Mouse (Mus musculus) gastrocnemius, postnatal 36 days (tissue): Measurements from ENCODE around the gene Cryzl2. TPM values are rescaled to one million over a fixed set of nuclear protein-coding genes. Genes with fewer than 3 reads are reported as not detected.

Experiments
- DNase-seq, 2 experiments: peaks; one replicate each; pipeline ENCODE4 v3.0.0; 2022
- intact Hi-C: fragments of 180-260 bp; cut with DNase I; formaldehyde crosslinking; loops from one replicate; pipeline ENCODE4 v1.15.1; 2025
- total RNA-seq, 2 experiments: library from RNA; stranded (reverse); gene quantifications; 2 replicates each; pipeline ENCODE4 v1.2.3; 2021

Gene Cryzl2
- total RNA-seq, 2 experiments from 2014 or later, result 0.20 to 0.57 TPM

- no peak for DNase-seq
- intact Hi-C loops, result no loop called here
These were observed 18.3 kb upstream of the Cryzl2 start for GRCm38 (mm10) chr1:157439973-157440641.

GRCm38 (mm10) chr1:157443026-157443722 is 15.2 kb upstream of the Cryzl2 start:
- peak in 1 of 2 experiments; percentile 38 for DNase-seq
- intact Hi-C loops, result no loop called here

- DNase-seq, result no peak
- intact Hi-C loops, result no loop called here
These were observed 14.4 kb upstream of the Cryzl2 start for GRCm38 (mm10) chr1:157443723-157444561.

GRCm38 (mm10) chr1:157444632-157445300 is 13.6 kb upstream of the Cryzl2 start:
- intact Hi-C loops, result loop anchor here (5.0 kb wide), 2 partner anchors 32 to 147 kb away; partner anchors contain the start of gene Rasal2
- DNase-seq, result no peak

GRCm38 (mm10) chr1:157445398-157445910 is 12.9 kb upstream of the Cryzl2 start:
- no peak for DNase-seq

GRCm38 (mm10) chr1:157446325-157446724 is 12.1 kb upstream of the Cryzl2 start:
- intact Hi-C loops, result loop anchor here (5.0 kb wide), 2 partner anchors 34 to 149 kb away; partner anchors contain the start of gene Rasal2
- DNase-seq, result peak; percentile 55 to 60

More at GRCm38 (mm10) chr1:157445398-157445910, 12.9 kb upstream of the Cryzl2 start:
- intact Hi-C loops, result loop anchor here (5.0 kb wide), 2 partner anchors 33 to 148 kb away; partner anchors contain the start of gene Rasal2

- intact Hi-C loops, result loop anchor here (5.0 kb wide), 2 partner anchors 35 to 150 kb away; partner anchors contain the start of gene Rasal2
- DNase-seq, result no peak
These were observed 11.2 kb upstream of the Cryzl2 start for GRCm38 (mm10) chr1:157447142-157447541.

GRCm38 (mm10) chr1:157448164-157448804 is 10.1 kb upstream of the Cryzl2 start:
- DNase-seq, result no peak
- intact Hi-C loops, result loop anchor here (5.0 kb wide), 2 partner anchors 36 to 151 kb away; partner anchors contain the start of gene Rasal2

- intact Hi-C loops, result loop anchor here (5.0 kb wide), 2 partner anchors 36 to 151 kb away; partner anchors contain the start of gene Rasal2
- no peak for DNase-seq
These were observed 9.6 kb upstream of the Cryzl2 start for GRCm38 (mm10) chr1:157448805-157449188.

- DNase-seq, result no peak
- intact Hi-C loops, result loop anchor here (5.0 kb wide), 2 partner anchors 37 to 152 kb away; partner anchors contain the start of gene Rasal2
These were observed 8.8 kb upstream of the Cryzl2 start for GRCm38 (mm10) chr1:157449532-157449931.

- intact Hi-C loops, result loop anchor here (5.0 kb wide), 2 partner anchors 38 to 153 kb away; partner anchors contain the start of gene Rasal2
These were observed 8.3 kb upstream of the Cryzl2 start for GRCm38 (mm10) chr1:157449981-157450636.

GRCm38 (mm10) chr1:157452284-157452683 is 6.1 kb upstream of the Cryzl2 start:
- DNase-seq, result no peak
- intact Hi-C loops, result no loop called here

More at GRCm38 (mm10) chr1:157449981-157450636, 8.3 kb upstream of the Cryzl2 start:
- peak in 1 of 2 experiments; percentile 27 for DNase-seq

GRCm38 (mm10) chr1:157452759-157453549 is 5.4 kb upstream of the Cryzl2 start:
- intact Hi-C loops, result no loop called here
- no peak for DNase-seq

- no peak for DNase-seq
- intact Hi-C loops, result no loop called here
These were observed 3.5 kb upstream of the Cryzl2 start for GRCm38 (mm10) chr1:157454876-157455275.

GRCm38 (mm10) chr1:157457789-157458188 is 588 bp upstream of the Cryzl2 start:
- intact Hi-C loops, result no loop called here
- no peak for DNase-seq

GRCm38 (mm10) chr1:157459904-157460303 is 1.5 kb downstream of the Cryzl2 start:
- no peak for DNase-seq
- intact Hi-C loops, result no loop called here

- intact Hi-C loops, result no loop called here
- DNase-seq, result no peak
These were observed 2.9 kb downstream of the Cryzl2 start for GRCm38 (mm10) chr1:157461276-157461675.

- intact Hi-C loops, result no loop called here
- DNase-seq, result no peak
These were observed 4.0 kb downstream of the Cryzl2 start for GRCm38 (mm10) chr1:157462336-157462735.
